Mouse (Mus musculus) embryonic stem cell, embryonic (primary cell): ENCODE measurements around the gene Itpkc.

ENCODE experiments used
- CTCF ChIA-PET, 4 experiments: fragments of 300-600 bp in 2 of 4; fragments of 350-600 bp in 2 of 4; sonication (Branson Sonifier 250); formaldehyde crosslinking; loops; one replicate each; lab custom pipeline; 2022; ENCODE audit warnings: inconsistent platforms in 2 of 4; lab: Charles Lee
- POLR2A ChIA-PET, 4 experiments: fragments of 300-600 bp in 2 of 4; fragments of 350-600 bp in 2 of 4; sonication (Branson Sonifier 250); formaldehyde crosslinking; loops; one replicate each; lab custom pipeline; 2022; ENCODE audit warnings: antibody characterized with exemption in 4 of 4, inconsistent platforms in 1 of 4; lab: Charles Lee

Itpkc gene

GRCm38 (mm10) chr7:27159256-27159655 lies 69.2 kb downstream of the Itpkc start:
- ChIA-PET POLR2A (interaction anchor here (1.0 to 7.2 kb wide), 35 partner anchors 10 to 327 kb away, joined by 3 to 107 read pairs (median 8); partner anchors contain the start of genes BC024978 (in 4 of the 4), Snrpa (in 4 of the 4), Rab4b (in 3 of the 4) and Coq8b (in 2 of the 4)), CTCF (interaction anchor here (0.5 to 3.9 kb wide), 31 partner anchors 20 to 249 kb away, joined by 3 to 54 read pairs (median 5); partner anchors contain the start of genes Rab4b (in 2 of the 4), BC024978 (in 1 of the 4), Coq8b (in 1 of the 4) and Gm21983 (in 1 of the 4))

- CTCF ChIA-PET = interaction anchor here in 1 of 4 experiments (2.6 to 3.9 kb wide), 2 partner anchors 21 to 31 kb away, joined by 34 to 54 read pairs; partner anchors contain the start of genes Gm21983 and Rab4b
- POLR2A ChIA-PET = interaction anchor here in 2 of 4 experiments (1.0 to 7.2 kb wide), 6 partner anchors 16 to 79 kb away, joined by 3 to 107 read pairs (median 16); partner anchors contain the start of genes BC024978 (in 1 of the 2), Gm21983 (in 1 of the 2), Mia (in 1 of the 2) and Rab4b (in 1 of the 2)
These were observed 70.3 kb downstream of the Itpkc start for GRCm38 (mm10) chr7:27158171-27158570.
